Mouse (Mus musculus): ENCODE data around the gene Syk. TPM values are rescaled to one million over a fixed set of nuclear protein-coding genes. Genes with fewer than 3 reads are reported as not detected.

The Syk gene
- polyA plus RNA-seq (2012; rRNA removed), result 2.2 and 2.5 TPM in 2 replicates

GRCm38 (mm10) chr13:52582878-52583661, at the start of gene Syk:
TSS of gene Syk (plus strand) at chr13:52583173.

Other genes with a start within 250 kb of the Syk start
- 9.0 and 11.9 TPM in 2 replicates for gene Diras2, start 51.9 kb upstream of the Syk start, polyA plus RNA-seq (2012; rRNA removed)